Mouse (Mus musculus) gastrocnemius, postnatal 25 days (tissue): ENCODE measurements around the gene Il23r. TPM values are rescaled to one million over a fixed set of nuclear protein-coding genes. Genes with fewer than 3 reads are reported as not detected.
"Not testable (repeated sequence)": the region's sequence is repeated elsewhere in the genome, so short reads cannot be mapped to it uniquely, and the experiment has no call there.

Experiments used
- DNase-seq: peaks from one replicate; pipeline ENCODE4 v3.0.0; 2022
- long read RNA-seq, 2 experiments: library from polyadenylated mRNA; stranded (forward); transcript quantifications; one replicate each; pipeline ENCODE4 v2.0.0; 2021
- total RNA-seq, 2 experiments: library from RNA; stranded (reverse); gene quantifications; 1 replicate in 1 of 2; 2 replicates in 1 of 2; pipeline ENCODE4 v1.2.3; 2021

Il23r gene
- not detected for total RNA-seq
- long read RNA-seq, experiment 1 = 0 reads
- long read RNA-seq, experiment 2 = 0 reads

- DNase-seq = no peak
Measured at GRCm38 (mm10) chr6:67491755-67492154, at the start of gene Il23r. Gene Il23r, minus strand, starts transcription at chr6:67491855.

GRCm38 (mm10) chr6:67535777-67536054 lies 44.1 kb upstream of the Il23r start, which contains the start of gene Tacstd2:
Gene Tacstd2, minus strand, starts transcription at chr6:67535796.
- no peak for DNase-seq

GRCm38 (mm10) chr6:67535005-67535776 lies 43.5 kb upstream of the Il23r start:
- DNase-seq = no peak

GRCm38 (mm10) chr6:67534191-67535004 lies 42.7 kb upstream of the Il23r start:
- no peak for DNase-seq

GRCm38 (mm10) chr6:67532665-67533440 lies 41.2 kb upstream of the Il23r start:
- DNase-seq = no peak

GRCm38 (mm10) chr6:67531822-67532162 lies 40.1 kb upstream of the Il23r start:
- DNase-seq = no peak

GRCm38 (mm10) chr6:67530992-67531821 lies 39.6 kb upstream of the Il23r start:
- no peak for DNase-seq

- no peak for DNase-seq
Measured at GRCm38 (mm10) chr6:67526356-67526755, 34.7 kb upstream of the Il23r start.

- DNase-seq = no peak
Measured at GRCm38 (mm10) chr6:67510752-67511151, 19.1 kb upstream of the Il23r start.

- DNase-seq = not testable (repeated sequence)
Measured at GRCm38 (mm10) chr6:67501938-67502337, 10.3 kb upstream of the Il23r start.

GRCm38 (mm10) chr6:67481012-67481411 lies 10.6 kb downstream of the Il23r start:
- no peak for DNase-seq

GRCm38 (mm10) chr6:67471242-67471641 lies 20.4 kb downstream of the Il23r start:
- DNase-seq = no peak

- DNase-seq = no peak
Measured at GRCm38 (mm10) chr6:67459424-67459823, 32.2 kb downstream of the Il23r start.

- no peak for DNase-seq
Measured at GRCm38 (mm10) chr6:67451330-67451729, 40.3 kb downstream of the Il23r start.

- DNase-seq = no peak
Measured at GRCm38 (mm10) chr6:67445866-67446265, 45.8 kb downstream of the Il23r start.

GRCm38 (mm10) chr6:67443124-67443523 lies 48.5 kb downstream of the Il23r start:
- no peak for DNase-seq

GRCm38 (mm10) chr6:67437814-67438385 lies 53.8 kb downstream of the Il23r start:
- DNase-seq = no peak

- no peak for DNase-seq
Measured at GRCm38 (mm10) chr6:67437028-67437427, 54.6 kb downstream of the Il23r start.

GRCm38 (mm10) chr6:67436295-67436694 lies 55.4 kb downstream of the Il23r start:
- DNase-seq = no peak

GRCm38 (mm10) chr6:67435711-67436110 lies 55.9 kb downstream of the Il23r start:
- DNase-seq = no peak

- no peak for DNase-seq
Measured at GRCm38 (mm10) chr6:67434755-67435452, 56.8 kb downstream of the Il23r start.
